Mouse (Mus musculus): ENCODE results near the gene Dnal4. TPM values are rescaled to one million over a fixed set of nuclear protein-coding genes. Genes with fewer than 3 reads are reported as not detected.

The Dnal4 gene
- polyA plus RNA-seq, 1 experiment, result 66.8 TPM

DNA sequence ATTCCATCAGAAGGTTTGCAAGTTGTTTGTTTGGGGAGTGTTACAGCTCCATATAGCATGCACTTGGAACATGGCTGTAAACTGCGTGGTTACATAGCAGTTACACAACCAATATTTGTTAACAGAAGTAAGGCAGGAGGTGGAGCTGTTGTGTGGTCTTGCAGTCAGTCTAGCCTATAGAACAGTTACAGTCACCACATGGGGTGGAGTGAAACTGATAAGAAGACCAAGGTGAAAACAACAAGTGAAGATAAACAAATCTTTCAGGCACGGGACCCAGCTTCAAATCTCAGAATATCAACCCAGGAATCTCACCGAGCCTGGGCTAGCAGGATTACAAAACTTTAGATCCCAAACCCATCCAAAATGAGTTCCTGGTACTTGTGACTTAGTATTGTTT, 36.9 kb downstream of the Dnal4 start:
- Histone ChIP-seq H3K4me2 (ENCODE audit: low read depth) (peak overlapping the region; percentile 92), H3K36me3 (ENCODE audit: control insufficient read depth, insufficient read depth) (peaks cover 17% of the 10 kb centered on the region), H3K79me2 (ENCODE audit: control insufficient read depth, insufficient read depth) (peaks cover 24% of the 10 kb centered on the region), H3K4me3 (peak overlapping the region; percentile 76), H3ac (ENCODE audit: control insufficient read depth, insufficient read length) (no peak overlapping the region), H3K27me3 (ENCODE audit: control insufficient read depth, insufficient read depth, insufficient read length) (no peaks in the 10 kb centered on the region)
- TF ChIP-seq TCF12 (IDR thresholded peaks at IDR 0.05; ENCODE audit: insufficient read depth, poor library complexity, severe bottlenecking), result no peak
- TF ChIP-seq SRF (IDR thresholded peaks at IDR 0.05; ENCODE audit: control insufficient read depth, insufficient read length, low read depth), result no peak
- TF ChIP-seq E2F4 (IDR thresholded peaks at IDR 0.05; ENCODE audit: insufficient read depth), result no peak
- TF ChIP-seq TCF3 (IDR thresholded peaks at IDR 0.05; ENCODE audit: insufficient read length, low read depth), result no peak
- TF ChIP-seq POLR2A (IDR thresholded peaks at IDR 0.05; ENCODE audit: insufficient read length, low read depth), result no peak
- no peak for TF ChIP-seq REST (IDR thresholded peaks at IDR 0.05; ENCODE audit: insufficient read depth, insufficient read length)
- TF ChIP-seq USF1 (IDR thresholded peaks at IDR 0.05; ENCODE audit: low read depth), result no peak
- no peak for TF ChIP-seq CEBPB (IDR thresholded peaks at IDR 0.05; ENCODE audit: insufficient read depth, poor library complexity, severe bottlenecking)
- TF ChIP-seq POLR2AphosphoS2 (IDR thresholded peaks at IDR 0.05; ENCODE audit: insufficient read length, low read depth), result no peak
- TF ChIP-seq MYOG (IDR thresholded peaks at IDR 0.05; ENCODE audit: control insufficient read depth in 1 of 3, insufficient read depth in 1 of 3, insufficient read length in 2 of 3, low read depth in 2 of 3), result no peak
- no peak for TF ChIP-seq MAX (IDR thresholded peaks at IDR 0.05; ENCODE audit: low read depth)
- TF ChIP-seq MYOD1 (IDR thresholded peaks at IDR 0.05; ENCODE audit: control insufficient read depth in 1 of 3, insufficient read length in 2 of 3, low read depth in 2 of 3), result no peak

DNA sequence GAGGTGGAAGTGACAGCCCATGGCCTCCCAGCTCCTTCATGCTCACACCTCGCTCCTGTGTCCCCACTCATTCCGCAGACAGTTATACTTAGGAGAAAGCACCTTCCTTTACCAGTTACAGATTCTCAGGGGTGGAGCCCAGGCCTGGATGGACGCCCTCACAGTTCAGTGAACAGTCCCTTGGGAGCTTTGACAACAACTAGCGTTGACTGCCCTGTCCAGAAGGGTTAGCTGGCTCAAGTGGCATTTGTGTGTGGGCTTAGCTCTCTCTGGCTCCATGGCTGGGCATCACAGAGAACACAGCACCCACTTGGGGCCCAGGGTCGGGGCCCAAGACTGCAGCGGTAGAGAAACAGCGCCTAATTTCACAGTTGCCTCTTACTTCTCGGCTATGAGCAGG, 43.3 kb downstream of the Dnal4 start:
- no peak overlapping the region for H3ac ChIP-seq (ENCODE audit: control insufficient read depth, insufficient read length)
- peak overlapping the region; percentile 62 for H3K4me2 ChIP-seq (ENCODE audit: low read depth)
- no peaks in the 10 kb centered on the region for H3K27me3 ChIP-seq (ENCODE audit: control insufficient read depth, insufficient read depth, insufficient read length)
- H3K4me3 ChIP-seq, result no peak overlapping the region
- no peaks in the 10 kb centered on the region for H3K79me2 ChIP-seq (ENCODE audit: control insufficient read depth, insufficient read depth)
- TF ChIP-seq REST (IDR thresholded peaks at IDR 0.05; ENCODE audit: insufficient read depth, insufficient read length) (no peak), MYOG (IDR thresholded peaks at IDR 0.05; ENCODE audit: control insufficient read depth in 1 of 3, insufficient read depth in 1 of 3, insufficient read length in 2 of 3, low read depth in 2 of 3) (no peak), E2F4 (IDR thresholded peaks at IDR 0.05; ENCODE audit: insufficient read depth) (no peak), SRF (IDR thresholded peaks at IDR 0.05; ENCODE audit: control insufficient read depth, insufficient read length, low read depth) (no peak), TCF12 (IDR thresholded peaks at IDR 0.05; ENCODE audit: insufficient read depth, poor library complexity, severe bottlenecking) (no peak), CEBPB (IDR thresholded peaks at IDR 0.05; ENCODE audit: insufficient read depth, poor library complexity, severe bottlenecking) (no peak), POLR2AphosphoS2 (IDR thresholded peaks at IDR 0.05; ENCODE audit: insufficient read length, low read depth) (no peak), POLR2A (IDR thresholded peaks at IDR 0.05; ENCODE audit: insufficient read length, low read depth) (no peak), MYOD1 (IDR thresholded peaks at IDR 0.05; ENCODE audit: control insufficient read depth in 1 of 3, insufficient read length in 2 of 3, low read depth in 2 of 3) (no peak), TCF3 (IDR thresholded peaks at IDR 0.05; ENCODE audit: insufficient read length, low read depth) (no peak), USF1 (IDR thresholded peaks at IDR 0.05; ENCODE audit: low read depth) (no peak), MAX (IDR thresholded peaks at IDR 0.05; ENCODE audit: low read depth) (no peak)
- peaks cover 60% of the 10 kb centered on the region for H3K36me3 ChIP-seq (ENCODE audit: control insufficient read depth, insufficient read depth)

DNA sequence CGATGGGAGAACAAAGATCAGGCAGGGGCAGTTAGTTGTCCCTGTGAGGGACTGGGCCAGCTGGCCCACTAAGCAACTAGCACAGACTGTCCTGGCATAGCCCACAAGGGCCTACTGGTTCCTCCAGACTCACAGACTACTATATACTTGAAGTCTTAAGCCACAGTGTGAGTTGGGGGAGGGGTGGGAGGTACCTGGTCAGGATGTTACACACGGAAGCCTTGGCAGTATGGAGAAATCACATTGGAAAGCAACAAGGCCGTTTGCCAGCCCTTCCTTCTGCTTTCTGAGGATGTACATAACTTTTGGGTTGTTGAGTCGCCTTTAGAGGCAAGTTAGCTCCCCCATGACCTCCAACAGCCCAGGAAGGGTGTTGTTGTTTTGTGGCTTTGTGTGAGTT, 44.0 kb downstream of the Dnal4 start:
- H3K79me2 ChIP-seq (ENCODE audit: control insufficient read depth, insufficient read depth), result no peaks in the 10 kb centered on the region
- no peaks in the 10 kb centered on the region for H3K27me3 ChIP-seq (ENCODE audit: control insufficient read depth, insufficient read depth, insufficient read length)
- H3K36me3 ChIP-seq (ENCODE audit: control insufficient read depth, insufficient read depth), result peaks cover 67% of the 10 kb centered on the region
- H3ac ChIP-seq (ENCODE audit: control insufficient read depth, insufficient read length), result no peak overlapping the region
- no peak overlapping the region for H3K4me2 ChIP-seq (ENCODE audit: low read depth)
- no peak for TF ChIP-seq CEBPB (IDR thresholded peaks at IDR 0.05; ENCODE audit: insufficient read depth, poor library complexity, severe bottlenecking)
- TF ChIP-seq POLR2AphosphoS2 (IDR thresholded peaks at IDR 0.05; ENCODE audit: insufficient read length, low read depth), result no peak
- no peak for TF ChIP-seq REST (IDR thresholded peaks at IDR 0.05; ENCODE audit: insufficient read depth, insufficient read length)
- TF ChIP-seq USF1 (IDR thresholded peaks at IDR 0.05; ENCODE audit: low read depth), result no peak
- TF ChIP-seq MYOD1 (IDR thresholded peaks at IDR 0.05; ENCODE audit: control insufficient read depth in 1 of 3, insufficient read length in 2 of 3, low read depth in 2 of 3), result no peak
- no peak for TF ChIP-seq TCF12 (IDR thresholded peaks at IDR 0.05; ENCODE audit: insufficient read depth, poor library complexity, severe bottlenecking)
- no peak for TF ChIP-seq MAX (IDR thresholded peaks at IDR 0.05; ENCODE audit: low read depth)
- no peak for TF ChIP-seq E2F4 (IDR thresholded peaks at IDR 0.05; ENCODE audit: insufficient read depth)
- no peak for TF ChIP-seq MYOG (IDR thresholded peaks at IDR 0.05; ENCODE audit: control insufficient read depth in 1 of 3, insufficient read depth in 1 of 3, insufficient read length in 2 of 3, low read depth in 2 of 3)
- TF ChIP-seq TCF3 (IDR thresholded peaks at IDR 0.05; ENCODE audit: insufficient read length, low read depth), result no peak
- TF ChIP-seq POLR2A (IDR thresholded peaks at IDR 0.05; ENCODE audit: insufficient read length, low read depth), result no peak
- no peak for TF ChIP-seq SRF (IDR thresholded peaks at IDR 0.05; ENCODE audit: control insufficient read depth, insufficient read length, low read depth)
- no peak overlapping the region for H3K4me3 ChIP-seq

DNA sequence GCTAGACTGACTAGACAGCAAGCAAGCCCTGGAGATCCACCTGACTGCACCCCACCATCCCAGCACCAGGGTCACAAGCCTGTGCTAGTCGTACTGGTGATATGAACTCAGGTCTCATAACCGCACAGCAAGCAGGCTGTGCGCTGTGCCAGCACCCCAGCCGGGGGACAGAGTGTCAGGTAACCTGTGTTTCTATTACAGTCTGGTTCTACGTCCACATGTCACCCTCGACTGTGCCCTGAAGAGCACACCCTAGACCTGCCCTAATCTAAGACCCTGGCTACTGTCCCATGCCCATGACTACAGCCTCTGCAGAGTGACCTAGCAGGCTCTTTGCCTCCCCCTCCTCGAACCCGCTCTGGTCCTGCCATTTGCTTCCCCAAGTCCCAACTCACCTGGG, 44.5 kb downstream of the Dnal4 start:
- H3K36me3 ChIP-seq (ENCODE audit: control insufficient read depth, insufficient read depth), result peaks cover 69% of the 10 kb centered on the region
- no peak overlapping the region for H3K4me3 ChIP-seq
- no peaks in the 10 kb centered on the region for H3K79me2 ChIP-seq (ENCODE audit: control insufficient read depth, insufficient read depth)
- no peak overlapping the region for H3K4me2 ChIP-seq (ENCODE audit: low read depth)
- no peak for TF ChIP-seq MYOD1 (IDR thresholded peaks at IDR 0.05; ENCODE audit: control insufficient read depth in 1 of 3, insufficient read length in 2 of 3, low read depth in 2 of 3)
- TF ChIP-seq USF1 (IDR thresholded peaks at IDR 0.05; ENCODE audit: low read depth), result no peak
- no peak for TF ChIP-seq E2F4 (IDR thresholded peaks at IDR 0.05; ENCODE audit: insufficient read depth)
- no peak for TF ChIP-seq MYOG (IDR thresholded peaks at IDR 0.05; ENCODE audit: control insufficient read depth in 1 of 3, insufficient read depth in 1 of 3, insufficient read length in 2 of 3, low read depth in 2 of 3)
- TF ChIP-seq TCF3 (IDR thresholded peaks at IDR 0.05; ENCODE audit: insufficient read length, low read depth), result no peak
- no peak for TF ChIP-seq POLR2AphosphoS2 (IDR thresholded peaks at IDR 0.05; ENCODE audit: insufficient read length, low read depth)
- no peak for TF ChIP-seq POLR2A (IDR thresholded peaks at IDR 0.05; ENCODE audit: insufficient read length, low read depth)
- no peak for TF ChIP-seq REST (IDR thresholded peaks at IDR 0.05; ENCODE audit: insufficient read depth, insufficient read length)
- no peak overlapping the region for H3ac ChIP-seq (ENCODE audit: control insufficient read depth, insufficient read length)
- no peaks in the 10 kb centered on the region for H3K27me3 ChIP-seq (ENCODE audit: control insufficient read depth, insufficient read depth, insufficient read length)

All from myocyte (in vitro differentiated cells).